Mouse (Mus musculus): ENCODE measurements around the gene Gm20441. TPM values are rescaled to one million over a fixed set of nuclear protein-coding genes. Genes with fewer than 3 reads are reported as not detected.

Gm20441 gene
- polyA plus RNA-seq, 2 experiments from 2014 or later = not detected

Other genes with a start within 250 kb of the Gm20441 start
- under 1 TPM in 1 of 2 experiments, not detected in 1; 0.40 TPM for gene Lrrc75b, start 220.6 kb downstream of the Gm20441 start, polyA plus RNA-seq (2017; shearing (Covaris generic))
- gene Ggt1, start 219.3 kb downstream of the Gm20441 start, polyA plus RNA-seq (2017; shearing (Covaris generic)) = 1 to 10 TPM; 2.8 to 4.0 TPM
- under 1 TPM; 0.27 to 0.76 TPM for gene Ggt5, start 191.6 kb downstream of the Gm20441 start, polyA plus RNA-seq (2017; shearing (Covaris generic))
- 10 to 100 TPM in 1 of 2 experiments, 1 to 10 TPM in 1; 9.2 to 19.4 TPM for gene Susd2, start 136.9 kb downstream of the Gm20441 start, polyA plus RNA-seq (2017; shearing (Covaris generic))
- gene Cabin1, start 16.6 kb downstream of the Gm20441 start, polyA plus RNA-seq (2017; shearing (Covaris generic)) = 10 to 100 TPM; 25.1 to 30.0 TPM
- 10 to 100 TPM; 73.3 to 80.4 TPM for gene Ddt, start 7.5 kb downstream of the Gm20441 start, polyA plus RNA-seq (2017; shearing (Covaris generic))
- 10 to 100 TPM in 1 of 2 experiments, 1 to 10 TPM in 1; 6.4 to 16.8 TPM for gene Gstt3, start 460 bp upstream of the Gm20441 start, polyA plus RNA-seq (2017; shearing (Covaris generic))
- gene Gstt1, start 17.6 kb upstream of the Gm20441 start, polyA plus RNA-seq (2017; shearing (Covaris generic)) = 1 to 10 TPM in 1 of 2 experiments, not detected in 1; 1.3 TPM
- not detected for gene Gstt4, start 41.6 kb upstream of the Gm20441 start, polyA plus RNA-seq (2017; shearing (Covaris generic))
- 10 to 100 TPM; 47.5 to 54.8 TPM for gene Gstt2, start 56.5 kb upstream of the Gm20441 start, polyA plus RNA-seq (2017; shearing (Covaris generic))
- gene Mif, start 79.3 kb upstream of the Gm20441 start, polyA plus RNA-seq (2017; shearing (Covaris generic)) = 100 to 1,000 TPM; 486 to 555 TPM
- gene Derl3, start 112.5 kb upstream of the Gm20441 start, polyA plus RNA-seq (2017; shearing (Covaris generic)) = 1 to 10 TPM; 1.0 to 2.8 TPM
- gene Smarcb1, start 140.7 kb upstream of the Gm20441 start, polyA plus RNA-seq (2017; shearing (Covaris generic)) = 100 to 1,000 TPM in 1 of 2 experiments, 10 to 100 TPM in 1; 98.5 to 160 TPM
- gene Chchd10, start 152.2 kb upstream of the Gm20441 start, polyA plus RNA-seq (2017; shearing (Covaris generic)) = 10 to 100 TPM; 15.3 to 18.3 TPM
- 10 to 100 TPM in 1 of 2 experiments, 1 to 10 TPM in 1; 6.1 to 11.8 TPM for gene Mmp11, start 155.5 kb upstream of the Gm20441 start, polyA plus RNA-seq (2017; shearing (Covaris generic))
- gene Gm867, start 159.7 kb upstream of the Gm20441 start, polyA plus RNA-seq (2017; shearing (Covaris generic)) = under 1 TPM in 1 of 2 experiments, not detected in 1; 0.27 TPM
- 1 to 10 TPM; 1.3 to 2.1 TPM for gene Vpreb3, start 162.1 kb upstream of the Gm20441 start, polyA plus RNA-seq (2017; shearing (Covaris generic))
- 1 to 10 TPM in 1 of 2 experiments, under 1 TPM in 1; 0.55 to 1.1 TPM for gene Gm5134, start 173.6 kb upstream of the Gm20441 start, polyA plus RNA-seq (2017; shearing (Covaris generic))

Data from CD4-positive, CD25-positive, alpha-beta regulatory T cell, adult 4 months (primary cell).